Mouse (Mus musculus) heart, embryonic 11.5 days (tissue): ENCODE data around the gene Gm20388. TPM values are rescaled to one million over a fixed set of nuclear protein-coding genes. Genes with fewer than 3 reads are reported as not detected.

ENCODE experiments used
- ATAC-seq: fragments of 200-750 bp; cut with Nextera tagmentation; replicated peaks from 2 replicates; pipeline ENCODE4 v1.8.0; 2017; ENCODE audit warnings: moderate library complexity; ENCODE audit not compliant: insufficient number of reproducible peaks, low FRiP score, low TSS enrichment
- H3K27ac ChIP-seq: fragments of 300-500 bp; sonication (generic); 2 replicates; pipeline ENCODE4 v1.5.1; 2014; ENCODE audit warnings: mild to moderate bottlenecking, low read depth, low read length
- H3K27me3 ChIP-seq: fragments of 300-500 bp; sonication (generic); 2 replicates; pipeline ENCODE4 v1.6.1; 2014; ENCODE audit warnings: mild to moderate bottlenecking, low read length, mixed read lengths; ENCODE audit not compliant: control insufficient read depth, insufficient read depth
- H3K36me3 ChIP-seq: fragments of 300-500 bp; sonication (generic); 2 replicates; pipeline ENCODE4 v1.6.1; 2014; ENCODE audit warnings: mild to moderate bottlenecking, low read length, moderate library complexity, mixed read lengths; ENCODE audit not compliant: control insufficient read depth, insufficient read depth
- H3K4me1 ChIP-seq: fragments of 300-500 bp; sonication (generic); 2 replicates; pipeline ENCODE4 v1.6.1; 2014; ENCODE audit warnings: low read length; ENCODE audit not compliant: control insufficient read depth, insufficient read depth
- H3K4me2 ChIP-seq: fragments of 300-500 bp; sonication (generic); 2 replicates; pipeline ENCODE4 v1.6.1; 2014; ENCODE audit warnings: mild to moderate bottlenecking, moderate library complexity
- H3K4me3 ChIP-seq: fragments of 300-500 bp; sonication (generic); 2 replicates; pipeline ENCODE4 v1.5.1; 2014; ENCODE audit warnings: low read depth, low read length
- H3K9ac ChIP-seq: fragments of 300-500 bp; sonication (generic); 2 replicates; pipeline ENCODE4 v1.6.1; 2014; ENCODE audit warnings: mild to moderate bottlenecking, low read depth, low read length, moderate library complexity
- H3K9me3 ChIP-seq: fragments of 300-500 bp; sonication (generic); replicated peaks from 2 replicates; pipeline ENCODE4 v1.6.1; 2016; ENCODE audit warnings: low read length; ENCODE audit not compliant: control insufficient read depth
- WGBS: fragments of 180-500 bp; shearing (Covaris S2); extraction: QIAGEN DNeasy Blood & Tissue Kit; methylation state at CpG from one replicate; pipeline ENCODE4 v1.1.7; 2014; ENCODE audit not compliant: insufficient replicate concordance; 5-methylcytosine and 5-hydroxymethylcytosine counted together
- polyA plus RNA-seq: library from polyadenylated mRNA; unstranded; fragments of >200 nt; fragmentation: Nextera tagmentation; extraction: Ambion mirVana; gene quantifications from 2 replicates; pipeline ENCODE4 v1.2.1, GENCODE M21; 2014

Gene Gm20388
- polyA plus RNA-seq, 1 experiment from 2014 or later, result 6.4 TPM

DNA sequence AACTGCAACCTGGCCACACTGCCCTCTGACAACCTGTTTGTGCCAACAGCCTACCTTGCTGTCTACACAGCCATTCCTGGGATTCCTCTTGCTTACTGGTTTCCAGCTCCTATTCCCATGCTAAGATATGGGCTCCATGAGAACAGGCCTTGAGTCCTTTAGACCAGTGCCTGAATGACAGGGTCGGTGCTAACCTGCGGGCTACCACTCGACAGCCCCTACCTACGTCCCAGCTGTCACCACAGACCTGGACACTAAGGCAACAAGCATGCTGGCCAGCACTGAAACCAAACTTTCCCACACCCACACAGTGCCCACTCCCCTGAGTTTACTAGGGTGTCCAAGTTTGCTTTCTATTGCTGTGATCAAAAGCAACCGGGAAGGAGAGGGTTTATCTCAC lies 1917.1 kb downstream of the Gm20388 start:
- WGBS, result 91% methylated on average over 5 of the region's 5 CpGs
- no peak for ATAC-seq
- Histone ChIP-seq H3K4me1 (peaks cover 6% of the 10 kb centered on the region), H3K4me2 (no peak overlapping the region; the same call in 1 of the 2 replicates), H3K4me3 (no peak overlapping the region), H3K27ac (no peak overlapping the region), H3K9me3 (no peaks in the 10 kb centered on the region), H3K27me3 (no peaks in the 10 kb centered on the region), H3K36me3 (no peaks in the 10 kb centered on the region), H3K9ac (no peak overlapping the region)

DNA sequence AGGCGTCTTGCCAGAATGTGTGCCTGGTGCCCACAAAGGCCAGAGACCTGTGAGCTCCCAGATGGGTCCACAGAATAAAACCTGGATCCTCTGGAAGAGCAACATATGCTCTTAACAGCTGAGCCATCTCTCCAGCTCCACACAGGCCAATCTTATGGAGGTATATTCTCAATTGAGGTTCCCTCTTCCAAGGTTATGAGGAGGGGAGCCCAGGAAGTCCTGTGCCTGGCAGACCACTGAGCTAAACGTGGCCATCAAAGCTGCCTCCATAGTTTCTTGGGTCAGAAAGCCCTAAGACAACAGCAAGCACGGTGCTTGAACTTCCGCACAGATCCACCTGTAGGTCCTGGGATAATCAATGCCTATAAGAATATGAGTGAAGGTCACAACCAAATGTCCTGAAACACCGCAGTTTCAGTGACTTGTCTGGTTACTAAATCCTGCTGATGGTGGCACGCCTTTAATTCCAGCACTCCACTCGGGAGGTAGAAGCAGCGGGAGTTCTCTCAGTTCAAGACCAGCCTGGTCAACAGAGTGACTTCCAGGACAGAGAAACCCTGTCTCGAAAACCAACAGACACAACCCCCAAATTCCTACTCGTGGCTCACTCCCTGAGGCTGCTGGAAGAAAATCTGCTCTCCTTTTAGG lies 1917.9 kb downstream of the Gm20388 start:
- WGBS, result 30% methylated on average over 10 of the region's 10 CpGs
- Histone ChIP-seq H3K27me3 (no peaks in the 10 kb centered on the region), H3K27ac (no peak overlapping the region)

DNA sequence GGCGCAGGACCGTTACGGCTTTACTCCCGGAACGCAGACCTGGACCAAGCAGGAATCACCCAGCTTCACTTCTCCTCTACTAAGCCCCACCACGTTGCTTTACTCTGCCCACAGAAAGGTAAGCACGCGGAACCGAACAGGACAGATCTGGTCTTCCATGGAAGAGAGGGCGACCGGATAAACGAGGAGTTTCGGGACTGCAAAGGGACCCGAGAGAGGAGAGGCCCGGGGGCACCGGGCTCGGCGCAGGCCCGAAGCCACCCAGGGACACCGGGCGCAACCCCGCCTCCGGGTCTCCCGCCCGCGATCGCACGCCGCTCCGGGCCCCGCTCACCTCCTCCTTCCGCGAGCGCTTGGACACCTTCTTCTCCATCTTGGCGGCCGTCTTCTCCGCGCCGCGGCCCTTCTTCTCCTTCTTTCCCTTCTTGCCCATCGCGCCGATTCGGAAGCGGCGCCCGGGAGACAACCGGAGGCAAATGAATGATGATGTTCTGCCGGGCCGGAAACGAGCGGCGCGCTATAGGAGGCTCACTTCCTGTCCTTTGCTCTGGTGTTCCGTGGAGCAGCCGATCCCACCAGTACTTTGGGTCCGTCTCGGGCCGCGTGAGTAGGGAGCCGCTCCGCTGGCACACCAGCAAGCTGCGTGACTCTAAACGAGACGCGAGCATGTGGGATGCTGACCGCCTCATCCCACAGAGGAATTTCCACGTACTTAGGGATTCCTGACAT lies 1918.6 kb downstream of the Gm20388 start, which contains the start of gene Klhdc4:
Gene Klhdc4 (minus strand): TSS at position 522 of the 729 bp plus-strand sequence.
- peak; percentile 78; the same call in 1 of the 2 replicates for ATAC-seq
- H3K4me2 ChIP-seq, result peak within 1 kb of the TSS; percentile 93
- H3K27me3 ChIP-seq, result no peaks in the 10 kb centered on the region
- under 1% methylated on average over 68 of the region's 68 CpGs for WGBS
- no peaks in the 10 kb centered on the region for H3K36me3 ChIP-seq
- no peak within 1 kb of the TSS for H3K27ac ChIP-seq
- no peaks in the 10 kb centered on the region for H3K9me3 ChIP-seq
- H3K9ac ChIP-seq, result peak within 1 kb of the TSS; percentile 87
- peaks cover 6% of the 10 kb centered on the region for H3K4me1 ChIP-seq
- H3K4me3 ChIP-seq, result peak within 1 kb of the TSS; percentile 97

More for the DNA sequence above, 1917.9 kb downstream of the Gm20388 start:
- peak overlapping the region; percentile 87 for H3K9ac ChIP-seq
- no peak for ATAC-seq
- peak overlapping the region; percentile 97 for H3K4me3 ChIP-seq
- no peaks in the 10 kb centered on the region for H3K9me3 ChIP-seq
- H3K4me1 ChIP-seq, result peaks cover 6% of the 10 kb centered on the region
- H3K4me2 ChIP-seq, result peak overlapping the region; percentile 93
- no peaks in the 10 kb centered on the region for H3K36me3 ChIP-seq

DNA sequence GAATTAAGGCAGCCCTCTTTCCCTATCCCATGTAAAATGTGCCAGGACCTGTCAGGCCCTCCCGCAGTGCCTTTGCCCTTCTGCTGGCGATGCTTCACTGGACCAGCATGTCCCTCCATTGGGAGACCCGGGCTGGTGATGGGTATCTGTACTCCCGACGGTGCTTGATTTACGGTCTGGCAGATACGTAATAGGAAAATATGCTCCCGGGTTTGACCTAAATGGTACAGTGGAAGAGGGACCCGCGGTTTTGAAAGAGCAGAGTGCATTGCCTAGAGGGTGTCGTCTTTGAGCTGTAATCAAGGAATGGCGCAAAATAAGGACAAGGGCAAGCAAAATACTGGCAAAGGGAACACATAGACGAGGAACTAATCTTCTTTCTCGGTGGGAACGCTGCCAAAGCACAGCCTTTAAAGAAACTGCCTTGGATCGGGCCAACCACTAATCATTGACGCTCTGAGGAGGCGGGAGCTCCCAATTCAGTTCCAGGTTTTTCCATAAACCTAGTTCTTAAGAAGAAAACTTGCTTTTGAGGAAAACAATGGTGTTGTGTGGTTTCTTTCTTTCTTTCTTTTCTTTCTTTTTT lies 1919.2 kb downstream of the Gm20388 start:
- Histone ChIP-seq H3K27me3 (no peaks in the 10 kb centered on the region), H3K36me3 (no peaks in the 10 kb centered on the region), H3K4me1 (peaks cover 6% of the 10 kb centered on the region), H3K4me2 (peak overlapping the region; percentile 93), H3K9ac (peak overlapping the region; percentile 87), H3K4me3 (peak overlapping the region; percentile 97), H3K27ac (no peak overlapping the region), H3K9me3 (no peaks in the 10 kb centered on the region)
- 21% methylated on average over 18 of the region's 18 CpGs for WGBS
- 0 out of 2 replicates have a peak, but pooled peaks have one; percentile 7 for ATAC-seq

DNA sequence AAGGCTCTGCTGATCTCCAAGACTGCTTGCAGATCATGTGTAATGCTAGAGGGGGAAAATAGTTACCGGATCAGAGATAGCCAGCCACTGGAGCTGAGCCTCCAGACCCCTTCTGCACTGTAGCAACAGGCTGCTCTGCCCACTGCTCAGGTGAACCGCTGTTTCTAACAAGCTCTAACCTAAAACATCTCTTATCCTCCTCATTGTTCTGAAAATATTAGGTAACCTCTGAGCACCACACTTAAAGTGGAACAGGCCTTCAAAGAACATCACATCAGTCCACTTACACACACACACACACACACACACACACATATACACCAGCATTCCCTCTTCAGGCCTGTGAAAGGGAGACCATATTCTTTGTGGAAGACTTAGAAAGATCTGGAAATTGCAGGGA lies 1921.4 kb downstream of the Gm20388 start:
- WGBS, result 69% methylated on average over 2 of the region's 2 CpGs

DNA sequence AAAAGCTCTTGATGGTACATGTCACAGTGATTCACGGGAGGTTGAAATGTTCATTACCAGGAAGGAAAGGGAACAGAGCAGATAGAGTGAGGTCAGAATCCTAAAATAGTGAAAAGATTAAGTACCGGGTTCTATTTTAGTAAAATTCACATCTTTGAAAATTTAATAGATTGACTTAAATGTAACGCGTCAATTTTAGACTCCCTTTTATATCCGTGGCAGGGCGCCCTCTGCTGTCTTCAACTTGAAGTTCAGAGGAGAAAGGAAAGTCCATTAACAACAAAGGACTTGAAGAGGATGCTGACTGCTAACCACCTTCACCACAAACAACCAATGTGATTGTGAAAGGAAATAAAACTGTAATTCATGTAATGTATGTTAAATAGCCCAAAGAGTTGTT lies 1921.9 kb downstream of the Gm20388 start:
- no peak overlapping the region for H3K4me3 ChIP-seq
- H3K9me3 ChIP-seq, result no peaks in the 10 kb centered on the region
- WGBS, result 17% methylated on average over 6 of the region's 6 CpGs
- H3K36me3 ChIP-seq, result no peaks in the 10 kb centered on the region
- no peaks in the 10 kb centered on the region for H3K27me3 ChIP-seq
- ATAC-seq, result no peak
- H3K9ac ChIP-seq, result no peak overlapping the region
- H3K4me2 ChIP-seq, result no peak overlapping the region
- peaks cover 6% of the 10 kb centered on the region for H3K4me1 ChIP-seq
- no peak overlapping the region for H3K27ac ChIP-seq

More for the DNA sequence above, 1921.4 kb downstream of the Gm20388 start:
- H3K27ac ChIP-seq, result no peak overlapping the region
- H3K36me3 ChIP-seq, result no peaks in the 10 kb centered on the region
- no peak overlapping the region for H3K9ac ChIP-seq
- no peaks in the 10 kb centered on the region for H3K9me3 ChIP-seq
- no peak overlapping the region for H3K4me3 ChIP-seq
- no peak for ATAC-seq
- H3K4me1 ChIP-seq, result peaks cover 6% of the 10 kb centered on the region
- H3K4me2 ChIP-seq, result no peak overlapping the region
- no peaks in the 10 kb centered on the region for H3K27me3 ChIP-seq

DNA sequence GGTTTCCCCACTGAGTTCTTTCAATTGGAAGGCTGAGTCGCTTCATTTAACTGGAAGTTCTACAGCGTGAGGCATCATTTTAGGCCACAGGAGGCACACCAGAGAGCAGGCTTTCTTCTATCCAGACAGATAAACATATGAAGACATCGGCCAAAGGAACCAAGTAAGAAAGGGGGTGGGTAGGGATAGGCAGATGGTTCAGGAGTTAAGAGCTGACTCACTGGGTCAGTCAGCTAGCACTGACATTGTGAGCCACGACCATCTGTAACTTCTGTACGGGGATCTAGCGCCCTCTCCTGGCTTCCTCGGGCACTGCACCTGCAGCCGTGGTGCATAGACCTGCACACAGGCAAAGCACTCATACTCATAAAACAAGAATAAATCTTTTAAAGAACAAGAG lies 1930.6 kb downstream of the Gm20388 start:
- H3K4me2 ChIP-seq, result no peak overlapping the region
- no peaks in the 10 kb centered on the region for H3K36me3 ChIP-seq
- H3K4me1 ChIP-seq, result no peaks in the 10 kb centered on the region
- H3K4me3 ChIP-seq, result no peak overlapping the region
- 55% methylated on average over 8 of the region's 8 CpGs for WGBS
- ATAC-seq, result no peak
- no peaks in the 10 kb centered on the region for H3K27me3 ChIP-seq
- no peaks in the 10 kb centered on the region for H3K9me3 ChIP-seq
- no peak overlapping the region for H3K9ac ChIP-seq
- H3K27ac ChIP-seq, result no peak overlapping the region

DNA sequence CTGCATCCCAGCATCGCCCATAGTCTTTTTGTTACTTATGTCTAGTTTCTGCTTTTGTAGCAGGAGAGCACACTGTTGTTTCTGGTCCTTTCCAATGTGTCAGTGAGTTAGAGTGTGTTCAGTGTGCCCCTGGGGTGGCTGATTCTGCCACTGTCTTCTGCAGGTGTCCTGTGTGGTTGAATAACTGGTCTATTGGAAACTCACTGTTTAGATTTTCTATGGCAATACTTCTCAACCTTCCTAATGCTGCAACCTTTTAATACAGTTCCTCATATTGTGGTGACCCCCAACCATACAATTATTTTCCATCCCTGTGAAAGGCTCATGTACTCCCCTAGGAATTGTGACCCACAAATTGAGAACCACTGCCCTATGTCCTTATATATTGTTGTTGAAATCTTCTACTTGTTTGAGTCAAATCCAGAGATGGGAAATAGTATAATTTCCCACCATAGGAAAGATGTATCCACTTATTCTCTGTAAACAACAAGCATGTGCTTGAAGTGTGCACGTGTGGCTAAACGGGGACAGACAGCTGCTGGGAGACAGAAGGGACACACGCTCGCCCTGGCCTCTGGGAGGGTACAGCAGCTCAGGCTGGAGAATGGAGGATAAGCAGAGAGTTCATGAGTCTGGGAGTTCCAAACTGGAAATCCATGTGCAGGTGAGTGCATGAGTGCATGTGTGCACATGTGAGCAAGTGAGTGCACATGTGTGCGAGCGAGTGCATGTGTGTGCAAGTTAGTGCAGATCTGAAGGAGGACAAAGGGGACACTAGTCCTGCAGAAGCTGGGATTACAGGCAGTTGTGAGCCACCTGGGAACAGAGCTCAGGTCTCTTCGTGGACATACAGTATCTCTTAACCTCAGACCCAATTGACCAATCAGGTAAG lies 1931.7 kb downstream of the Gm20388 start:
- Histone ChIP-seq H3K4me2 (no peak overlapping the region), H3K27ac (no peak overlapping the region), H3K9me3 (no peaks in the 10 kb centered on the region), H3K36me3 (no peaks in the 10 kb centered on the region), H3K9ac (no peak overlapping the region), H3K27me3 (no peaks in the 10 kb centered on the region), H3K4me3 (no peak overlapping the region), H3K4me1 (no peaks in the 10 kb centered on the region)
- ATAC-seq, result no peak
- WGBS, result 86% methylated on average over 8 of the region's 8 CpGs
